Mouse (Mus musculus): ENCODE measurements at regions not wholly inside any gene's neighbourhood (a gene's known extent, or its start where the extent isn't known, plus 50 kb on each side); places are given as distances from the start of the nearest gene placed in this dataset.

DNA sequence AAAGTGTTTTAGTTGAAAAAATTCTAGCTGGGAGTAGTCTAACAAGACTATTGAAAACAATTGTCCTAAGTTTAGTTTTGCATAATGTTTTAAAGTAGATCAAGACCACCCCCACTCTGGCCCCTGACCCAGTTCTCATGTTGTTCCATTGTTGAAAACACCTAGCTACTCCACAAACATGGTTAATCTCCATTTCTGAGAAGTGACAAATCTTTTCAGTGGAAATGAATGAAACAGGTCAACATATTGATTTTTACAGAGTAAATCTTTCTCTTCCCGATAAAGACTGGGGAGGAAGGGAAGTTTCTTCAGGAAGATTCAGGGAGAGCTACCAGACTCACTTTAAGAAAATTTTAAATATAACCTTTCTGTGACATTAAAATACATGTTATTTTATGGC, 155.0 kb upstream of the Fn1 start:
- TF ChIP-seq CTCF (IDR thresholded peaks at IDR 0.05; ENCODE audit: low read depth), result no peak
- no peak for TF ChIP-seq EP300 (IDR thresholded peaks at IDR 0.05; ENCODE audit: low read depth)
